Mouse (Mus musculus): ENCODE data around the gene Ccdc125. TPM values are rescaled to one million over a fixed set of nuclear protein-coding genes. Genes with fewer than 3 reads are reported as not detected.

Ccdc125 gene
- polyA plus RNA-seq, 1 experiment from 2014 or later = 1.4 TPM

Other genes with a start within 250 kb of the Ccdc125 start
- gene Naip1, start 216.8 kb upstream of the Ccdc125 start, polyA plus RNA-seq (2015; fragmentation: Nextera tagmentation; extraction: Ambion mirVana) = 0.08 TPM in 1 of 2 replicates, not detected in the other
- 62.9 and 70.6 TPM in 2 replicates for gene Gtf2h2, start 177.1 kb upstream of the Ccdc125 start, polyA plus RNA-seq (2015; fragmentation: Nextera tagmentation; extraction: Ambion mirVana)
- gene Ocln, start 117.0 kb upstream of the Ccdc125 start, polyA plus RNA-seq (2015; fragmentation: Nextera tagmentation; extraction: Ambion mirVana) = 10.9 and 12.4 TPM in 2 replicates
- 2.7 and 3.2 TPM in 2 replicates for gene Marveld2, start 52.7 kb upstream of the Ccdc125 start, polyA plus RNA-seq (2015; fragmentation: Nextera tagmentation; extraction: Ambion mirVana)
- 297 and 302 TPM in 2 replicates for gene Ak6, start 18.7 kb upstream of the Ccdc125 start, polyA plus RNA-seq (2015; fragmentation: Nextera tagmentation; extraction: Ambion mirVana)
- 15.7 and 16.8 TPM in 2 replicates for gene Rad17, start 18.7 kb upstream of the Ccdc125 start, polyA plus RNA-seq (2015; fragmentation: Nextera tagmentation; extraction: Ambion mirVana)
- gene Taf9, start 18.1 kb upstream of the Ccdc125 start, polyA plus RNA-seq (2015; fragmentation: Nextera tagmentation; extraction: Ambion mirVana) = 25.2 and 32.2 TPM in 2 replicates
- gene Cdk7, start 61.2 kb downstream of the Ccdc125 start, polyA plus RNA-seq (2015; fragmentation: Nextera tagmentation; extraction: Ambion mirVana) = 38.9 and 39.8 TPM in 2 replicates
- 144 and 150 TPM in 2 replicates for gene Mrps36, start 74.9 kb downstream of the Ccdc125 start, polyA plus RNA-seq (2015; fragmentation: Nextera tagmentation; extraction: Ambion mirVana)
- gene Cenph, start 106.2 kb downstream of the Ccdc125 start, polyA plus RNA-seq (2015; fragmentation: Nextera tagmentation; extraction: Ambion mirVana) = 8.5 and 9.1 TPM in 2 replicates
- 49.1 and 62.1 TPM in 2 replicates for gene Ccnb1, start 116.9 kb downstream of the Ccdc125 start, polyA plus RNA-seq (2015; fragmentation: Nextera tagmentation; extraction: Ambion mirVana)
- gene Slc30a5, start 163.7 kb downstream of the Ccdc125 start, polyA plus RNA-seq (2015; fragmentation: Nextera tagmentation; extraction: Ambion mirVana) = 33.8 and 35.6 TPM in 2 replicates